Mouse (Mus musculus) lung, adult 2 months (tissue): Measurements from ENCODE around the gene Klhl25.

Experiments
- CTCF ChIP-seq: fragments of 200-500 bp; IDR thresholded peaks from 2 replicates; pipeline ENCODE4 v1.5.1; 2011; ENCODE audit warnings: mild to moderate bottlenecking, low read length, control low read depth; ENCODE audit not compliant: insufficient read depth
- POLR2A ChIP-seq: fragments of 200-500 bp; IDR thresholded peaks from 2 replicates; pipeline ENCODE4 v1.6.1; 2011; ENCODE audit warnings: low read depth, mild to moderate bottlenecking, control low read depth, low read length, borderline replicate concordance; ENCODE audit errors: extremely low read depth

DNA sequence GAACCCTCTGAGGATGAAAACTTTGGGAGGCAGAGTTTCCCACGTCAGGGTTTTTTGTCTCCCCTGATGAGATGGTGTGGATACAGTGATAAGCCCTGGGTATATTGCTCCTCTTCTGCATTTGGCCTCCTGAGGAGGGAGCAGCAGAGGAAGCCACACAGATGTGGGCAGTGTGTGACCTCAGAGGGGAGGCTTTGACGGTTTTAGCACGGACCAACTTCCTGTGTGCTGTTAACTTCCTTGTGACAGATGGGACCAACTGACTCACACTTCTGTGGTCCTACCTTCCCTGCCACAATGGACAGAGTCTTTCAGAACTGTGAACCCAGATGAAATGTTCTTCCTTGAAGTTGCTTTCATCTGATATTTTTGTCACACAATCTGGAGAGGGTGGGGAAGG, 44.6 kb downstream of the Klhl25 start:
- TF ChIP-seq POLR2A (no peak), CTCF (no peak)
